Mouse (Mus musculus) lung, postnatal 0 days (tissue): Measurements from ENCODE around the gene Gm21972. TPM values are rescaled to one million over a fixed set of nuclear protein-coding genes. Genes with fewer than 3 reads are reported as not detected.

ENCODE experiments used
- ATAC-seq: fragments of 200-750 bp; cut with Nextera tagmentation; 2 replicates; pipeline ENCODE4 v1.8.0; 2017; ENCODE audit warnings: moderate library complexity
- DNase-seq: peaks from one replicate; pipeline ENCODE4 v3.0.0-alpha.2; 2016; ENCODE audit warnings: low spot score
- H3K27ac ChIP-seq: fragments of 300-500 bp; sonication (generic); 2 replicates; pipeline ENCODE4 v1.5.1; 2014; ENCODE audit warnings: antibody characterized with exemption, mild to moderate bottlenecking, low read length, mixed read lengths
- H3K27me3 ChIP-seq: fragments of 300-500 bp; sonication (generic); replicated peaks from 2 replicates; pipeline ENCODE4 v1.6.1; 2014; ENCODE audit warnings: low read length, mixed read lengths; ENCODE audit not compliant: insufficient read depth
- H3K36me3 ChIP-seq: fragments of 300-500 bp; sonication (generic); 2 replicates; pipeline ENCODE4 v1.6.1; 2014; ENCODE audit warnings: low read length, mixed read lengths; ENCODE audit not compliant: insufficient read depth
- H3K4me1 ChIP-seq: fragments of 300-500 bp; sonication (generic); 2 replicates; pipeline ENCODE4 v1.6.1; 2014; ENCODE audit warnings: antibody characterized with exemption, low read depth, low read length, mixed read lengths; ENCODE audit not compliant: insufficient read depth
- H3K4me2 ChIP-seq: fragments of 300-500 bp; sonication (generic); replicated peaks from 2 replicates; pipeline ENCODE4 v1.6.1; 2014; ENCODE audit warnings: low read depth, mild to moderate bottlenecking, low read length, moderate library complexity, mixed read lengths
- H3K4me3 ChIP-seq: fragments of 300-500 bp; sonication (generic); 2 replicates; pipeline ENCODE4 v1.5.1; 2014; ENCODE audit warnings: low read depth, low read length
- H3K9ac ChIP-seq: fragments of 300-500 bp; sonication (generic); replicated peaks from 2 replicates; pipeline ENCODE4 v1.6.1; 2014; ENCODE audit warnings: low read depth, mild to moderate bottlenecking
- H3K9me3 ChIP-seq: fragments of 300-500 bp; sonication (generic); 2 replicates; pipeline ENCODE4 v1.6.1; 2016; ENCODE audit warnings: low read length, mixed read lengths
- CTCF ChIP-seq: IDR thresholded peaks from 2 replicates; pipeline ENCODE4 v1.5.1; 2016; ENCODE audit warnings: antibody characterized with exemption, mild to moderate bottlenecking
- EP300 ChIP-seq: IDR thresholded peaks from 2 replicates; pipeline ENCODE4 v1.6.1; 2016; ENCODE audit warnings: antibody characterized with exemption, mild to moderate bottlenecking, control low read depth
- WGBS: fragments of 180-500 bp; shearing (Covaris S2); extraction: QIAGEN DNeasy Blood & Tissue Kit; methylation state at CpG from one replicate; pipeline ENCODE4 v1.1.7; 2014; 5-methylcytosine and 5-hydroxymethylcytosine counted together
- polyA plus RNA-seq: library from polyadenylated mRNA; unstranded; fragments of >200 nt; fragmentation: Nextera tagmentation; extraction: Ambion mirVana; gene quantifications from 2 replicates; pipeline ENCODE4 v1.2.1, GENCODE M21; 2015

Gm21972 gene
- 0.16 TPM in 1 of 2 replicates, not detected in the other for polyA plus RNA-seq

- Histone ChIP-seq H3K9me3 (no peaks in the 10 kb centered on the region), H3K4me1 (no peaks in the 10 kb centered on the region), H3K27ac (no peak within 1 kb of the TSS), H3K9ac (no peak within 1 kb of the TSS), H3K27me3 (no peaks in the 10 kb centered on the region), H3K4me3 (no peak within 1 kb of the TSS), H3K4me2 (no peak within 1 kb of the TSS), H3K36me3 (peaks cover 22% of the 10 kb centered on the region; the same call in 1 of the 2 replicates)
- DNase-seq (no peak), ATAC-seq (no peak)
- 97% methylated on average over 4 of the region's 4 CpGs for WGBS
- TF ChIP-seq EP300 (no peak), CTCF (no peak)
Measured at GRCm38 (mm10) chr1:86133337-86133736, at the start of gene Gm21972. Gene Gm21972, plus strand, starts transcription at chr1:86133637.

GRCm38 (mm10) chr1:86094413-86094812 is 39.0 kb upstream of the Gm21972 start:
- Histone ChIP-seq H3K4me1 (no peaks in the 10 kb centered on the region), H3K27me3 (no peaks in the 10 kb centered on the region), H3K9ac (no peak overlapping the region), H3K27ac (no peak overlapping the region), H3K36me3 (peaks cover 28% of the 10 kb centered on the region; the same call in 1 of the 2 replicates), H3K4me2 (no peak overlapping the region), H3K9me3 (no peaks in the 10 kb centered on the region), H3K4me3 (no peak overlapping the region)
- no peak for TF ChIP-seq EP300
- TF ChIP-seq CTCF: peak; percentile 36
- WGBS: 74% methylated on average over 7 of the region's 7 CpGs
- DNase-seq (peak; percentile 9), ATAC-seq (no peak)

GRCm38 (mm10) chr1:86105054-86105453 is 28.4 kb upstream of the Gm21972 start:
- no peaks in the 10 kb centered on the region for H3K9me3 ChIP-seq
- no peaks in the 10 kb centered on the region for H3K27me3 ChIP-seq
- 92% methylated on average over 1 of the region's 1 CpGs for WGBS
- TF ChIP-seq EP300 (no peak), CTCF (no peak)
- H3K4me2 ChIP-seq: no peak overlapping the region
- no peak overlapping the region for H3K4me3 ChIP-seq
- no peaks in the 10 kb centered on the region for H3K4me1 ChIP-seq
- ATAC-seq: no peak
- no peaks in the 10 kb centered on the region for H3K36me3 ChIP-seq
- no peak overlapping the region for H3K27ac ChIP-seq
- no peak for DNase-seq
- H3K9ac ChIP-seq: no peak overlapping the region

DNA sequence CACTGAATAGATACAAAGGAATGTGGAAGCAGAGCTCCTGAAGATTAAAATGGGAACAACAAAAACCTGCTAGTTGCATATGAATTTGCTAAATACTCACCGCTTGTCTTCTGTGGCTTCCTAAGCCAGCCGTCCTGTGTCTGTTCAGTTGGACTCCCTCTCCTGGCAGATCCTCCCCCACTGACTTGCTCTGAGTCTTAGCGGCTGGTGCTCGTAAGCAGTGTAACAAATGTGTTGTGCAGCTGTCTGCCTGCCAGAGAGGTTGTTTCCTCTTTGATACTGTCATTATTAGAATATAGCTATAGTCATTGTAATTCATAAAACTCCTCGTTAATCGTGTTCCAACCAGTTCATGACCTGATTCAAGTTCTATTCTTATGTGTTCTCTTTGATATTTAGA is 21.7 kb upstream of the Gm21972 start, which contains the start of gene Htr2b:
Gene Htr2b, minus strand, starts transcription at position 192 of the 400 bp plus-strand sequence.
- no peaks in the 10 kb centered on the region for H3K4me1 ChIP-seq
- no peaks in the 10 kb centered on the region for H3K36me3 ChIP-seq
- TF ChIP-seq CTCF: peak; percentile 53
- TF ChIP-seq EP300: no peak
- DNase-seq (peak; percentile 78), ATAC-seq (peak; percentile 83)
- 42% methylated on average over 6 of the region's 6 CpGs for WGBS
- H3K9ac ChIP-seq: no peak within 1 kb of the TSS
- no peak within 1 kb of the TSS for H3K4me3 ChIP-seq
- no peak within 1 kb of the TSS for H3K27ac ChIP-seq
- no peaks in the 10 kb centered on the region for H3K27me3 ChIP-seq
- H3K4me2 ChIP-seq: no peak within 1 kb of the TSS
- no peaks in the 10 kb centered on the region for H3K9me3 ChIP-seq

- no peaks in the 10 kb centered on the region for H3K27me3 ChIP-seq
- peaks cover 7% of the 10 kb centered on the region; the same call in 1 of the 2 replicates for H3K36me3 ChIP-seq
- H3K4me2 ChIP-seq: no peak overlapping the region
- ATAC-seq (no peak), DNase-seq (peak; percentile 20)
- H3K9me3 ChIP-seq: no peaks in the 10 kb centered on the region
- H3K4me1 ChIP-seq: no peaks in the 10 kb centered on the region
- no peak for TF ChIP-seq CTCF
- TF ChIP-seq EP300: 0 out of 2 replicates have a peak, but pooled peaks have one; percentile 27
- no peak overlapping the region for H3K4me3 ChIP-seq
- 80% methylated on average over 3 of the region's 3 CpGs for WGBS
- no peak overlapping the region for H3K9ac ChIP-seq
- H3K27ac ChIP-seq: no peak overlapping the region
Measured at GRCm38 (mm10) chr1:86114141-86114540, 19.3 kb upstream of the Gm21972 start.

GRCm38 (mm10) chr1:86119549-86119948 is 13.9 kb upstream of the Gm21972 start:
- no peaks in the 10 kb centered on the region for H3K4me1 ChIP-seq
- H3K36me3 ChIP-seq: peaks cover 7% of the 10 kb centered on the region; the same call in 1 of the 2 replicates
- no peak for ATAC-seq
- DNase-seq: no peak
- H3K27ac ChIP-seq: no peak overlapping the region
- no peak overlapping the region for H3K9ac ChIP-seq
- no peaks in the 10 kb centered on the region for H3K27me3 ChIP-seq
- TF ChIP-seq CTCF (no peak), EP300 (no peak)
- H3K9me3 ChIP-seq: no peaks in the 10 kb centered on the region
- H3K4me2 ChIP-seq: no peak overlapping the region
- H3K4me3 ChIP-seq: no peak overlapping the region
- WGBS: 91% methylated on average over 4 of the region's 4 CpGs

GRCm38 (mm10) chr1:86126036-86126435 is 7.4 kb upstream of the Gm21972 start:
- Histone ChIP-seq H3K4me1 (no peaks in the 10 kb centered on the region), H3K36me3 (peaks cover 26% of the 10 kb centered on the region; the same call in 1 of the 2 replicates), H3K4me3 (no peak overlapping the region), H3K9me3 (no peaks in the 10 kb centered on the region), H3K27ac (no peak overlapping the region), H3K27me3 (no peaks in the 10 kb centered on the region), H3K4me2 (no peak overlapping the region), H3K9ac (no peak overlapping the region)
- 100% methylated on average over 2 of the region's 2 CpGs for WGBS
- no peak for ATAC-seq
- no peak for TF ChIP-seq CTCF
- no peak for TF ChIP-seq EP300
- no peak for DNase-seq
